Mouse (Mus musculus) C2C12 (cell line): Measurements from ENCODE around the gene Pbld1.

Source experiments
- CEBPB ChIP-seq: IDR thresholded peaks from one replicate; pipeline ENCODE4 v1.6.1; 2011; ENCODE audit warnings: low read depth, mild to moderate bottlenecking, control low read depth, moderate library complexity
- CTCF ChIP-seq: IDR thresholded peaks from one replicate; pipeline ENCODE4 v1.5.1; 2011; ENCODE audit not compliant: control insufficient read depth, insufficient read depth, insufficient read length
- MAX ChIP-seq: IDR thresholded peaks from one replicate; pipeline ENCODE4 v1.6.1; 2011; ENCODE audit warnings: mild to moderate bottlenecking, control low read depth
- MYOD1 ChIP-seq: IDR thresholded peaks from one replicate; pipeline ENCODE4 v1.6.1; 2011; ENCODE audit warnings: low read depth; ENCODE audit not compliant: control insufficient read depth, insufficient read length
- USF1 ChIP-seq: IDR thresholded peaks from one replicate; pipeline ENCODE4 v1.6.1; 2011; ENCODE audit warnings: low read depth, mild to moderate bottlenecking, control low read depth, moderate library complexity

- TF ChIP-seq CTCF (no peak), CEBPB (no peak), MYOD1 (no peak), USF1 (no peak), MAX (no peak)
These were observed 38.3 kb upstream of the Pbld1 start for GRCm38 (mm10) chr10:63021702-63022101.
